14 mouse cellular contexts compared by ENCODE assay signal in genomic region chr5:58975268-58975667, GRCm38 (mm10).
"Had no signal": no experiment of that assay in that cellular context is flagged by ENCODE, and none has a peak within 500 bp of the region (broad histone marks: within the 10 kb centered on the region; RNA-seq: fewer than 3 reads in every experiment).

No protein-coding gene starts in this region.

- H3K27me3 ChIP-seq: kidney, embryonic 15.5 days; limb, embryonic 13.5 days; midbrain, embryonic 15.5 days; neural tube, embryonic 13.5 days had no signal

- H3K4me1 ChIP-seq: kidney, embryonic 15.5 days; limb, embryonic 13.5 days; midbrain, embryonic 15.5 days; neural tube, embryonic 13.5 days had no signal

- H3K9ac ChIP-seq: kidney, embryonic 15.5 days; limb, embryonic 13.5 days; liver, embryonic 14.5 days; midbrain, embryonic 15.5 days; neural tube, embryonic 13.5 days had no signal

- DNase-seq: kidney, adult 2 months; kidney, postnatal 14 days; lung, adult 18-20 months; retina, postnatal 1 day; right cerebral cortex, postnatal 4 days; spleen, adult 18-20 months; thymus, adult 18-20 months; thymus, postnatal 14 days had no signal

- H3K4me3 ChIP-seq: kidney, embryonic 15.5 days; left cerebral cortex, adult 2 months; limb, embryonic 13.5 days; midbrain, embryonic 15.5 days; neural tube, embryonic 13.5 days had no signal

- ATAC-seq: midbrain, embryonic 15.5 days had no signal

- H3K9me3 ChIP-seq: kidney, embryonic 15.5 days; limb, embryonic 13.5 days; midbrain, embryonic 15.5 days; neural tube, embryonic 13.5 days had no signal

- H3K4me2 ChIP-seq: kidney, embryonic 15.5 days; limb, embryonic 13.5 days; midbrain, embryonic 15.5 days; neural tube, embryonic 13.5 days had no signal

- H3K27ac ChIP-seq: kidney, embryonic 15.5 days; left cerebral cortex, adult 2 months; limb, embryonic 13.5 days; liver, embryonic 14.5 days; midbrain, embryonic 15.5 days; neural tube, embryonic 13.5 days had no signal

- H3K36me3 ChIP-seq: kidney, embryonic 15.5 days; limb, embryonic 13.5 days; midbrain, embryonic 15.5 days; neural tube, embryonic 13.5 days had no signal
